Comparison of ENCODE assay signal across 7 mouse cellular contexts in genomic region chr1:34167151-34168057, GRCm38 (mm10).
DNase-seq lines count a peak whose midpoint lies in the region; ATAC-seq lines count a peak whose summit lies in the region.

No protein-coding gene starts in this region.

- H3K36me3 ChIP-seq in liver, embryonic 12.5 days = peaks cover 12% of the 10 kb centered on the region; the same call in 1 of the 2 replicates

- WGBS in liver, embryonic 12.5 days (ENCODE audit: insufficient replicate concordance) = 66% methylated on average over 19 of the region's 19 CpGs

- no peak for ATAC-seq in liver, embryonic 12.5 days

- no peaks in the 10 kb centered on the region for H3K9me3 ChIP-seq in liver, embryonic 12.5 days (replicated peaks)

- no peaks in the 10 kb centered on the region for H3K27me3 ChIP-seq in liver, embryonic 12.5 days (replicated peaks)

- DNase-seq in left cerebral cortex, postnatal 14 days (ENCODE audit: low spot score in 2 of 2) = peak; percentile 45 to 50
- DNase-seq in left cerebral cortex, adult 8-10 months (ENCODE audit: low spot score in 2 of 2) = no peak
- peak; percentile 58 for DNase-seq in brain, adult 2 months (ENCODE audit: low read depth, low spot score)
- peak; percentile 84 to 85 for DNase-seq in heart, adult 18-20 months
- no peak for DNase-seq in thymus, postnatal 10 days (ENCODE audit: low spot score in 2 of 2)
- no peak for DNase-seq in frontal cortex, postnatal 10 days (ENCODE audit: low spot score in 2 of 2)

- no peaks in the 10 kb centered on the region for H3K4me1 ChIP-seq in liver, embryonic 12.5 days

- intact Hi-C loops in left cerebral cortex, postnatal 14 days (cut with DNase I) = loop anchor here (5.0 kb wide), 2 partner anchors 105 to 160 kb away; no protein-coding TSS in a partner anchor

- H3K27ac ChIP-seq in liver, embryonic 12.5 days = peak overlapping the region; percentile 25; the same call in 1 of the 2 replicates

- H3K4me3 ChIP-seq in liver, embryonic 12.5 days = no peak overlapping the region

- H3K4me2 ChIP-seq in liver, embryonic 12.5 days = no peak overlapping the region

- H3K9ac ChIP-seq in liver, embryonic 12.5 days = no peak overlapping the region

Comparison
In these comparisons a context has a peak if more than half of its experiments do, and no peak if none do; other contexts are left out.
1. DNase-seq: peak in left cerebral cortex, postnatal 14 days (2 of 2), brain, adult 2 months (single experiment) and heart, adult 18-20 months (2 of 2); none in left cerebral cortex, adult 8-10 months (0 of 2), thymus, postnatal 10 days (0 of 2) and frontal cortex, postnatal 10 days (0 of 2).